Mouse (Mus musculus) lung, postnatal 0 days (tissue): ENCODE results near the gene Osbp. TPM values are rescaled to one million over a fixed set of nuclear protein-coding genes. Genes with fewer than 3 reads are reported as not detected.

ENCODE experiments used
- ATAC-seq: fragments of 200-750 bp; cut with Nextera tagmentation; 2 replicates; pipeline ENCODE4 v1.8.0; 2017; ENCODE audit warnings: moderate library complexity
- DNase-seq: peaks from one replicate; pipeline ENCODE4 v3.0.0-alpha.2; 2016; ENCODE audit warnings: low spot score
- H3K27ac ChIP-seq: fragments of 300-500 bp; sonication (generic); 2 replicates; pipeline ENCODE4 v1.5.1; 2014; ENCODE audit warnings: antibody characterized with exemption, mild to moderate bottlenecking, low read length, mixed read lengths
- H3K27me3 ChIP-seq: fragments of 300-500 bp; sonication (generic); replicated peaks from 2 replicates; pipeline ENCODE4 v1.6.1; 2014; ENCODE audit warnings: low read length, mixed read lengths; ENCODE audit not compliant: insufficient read depth
- H3K36me3 ChIP-seq: fragments of 300-500 bp; sonication (generic); 2 replicates; pipeline ENCODE4 v1.6.1; 2014; ENCODE audit warnings: low read length, mixed read lengths; ENCODE audit not compliant: insufficient read depth
- H3K4me1 ChIP-seq: fragments of 300-500 bp; sonication (generic); 2 replicates; pipeline ENCODE4 v1.6.1; 2014; ENCODE audit warnings: antibody characterized with exemption, low read depth, low read length, mixed read lengths; ENCODE audit not compliant: insufficient read depth
- H3K4me2 ChIP-seq: fragments of 300-500 bp; sonication (generic); replicated peaks from 2 replicates; pipeline ENCODE4 v1.6.1; 2014; ENCODE audit warnings: low read depth, mild to moderate bottlenecking, low read length, moderate library complexity, mixed read lengths
- H3K4me3 ChIP-seq: fragments of 300-500 bp; sonication (generic); 2 replicates; pipeline ENCODE4 v1.5.1; 2014; ENCODE audit warnings: low read depth, low read length
- H3K9ac ChIP-seq: fragments of 300-500 bp; sonication (generic); replicated peaks from 2 replicates; pipeline ENCODE4 v1.6.1; 2014; ENCODE audit warnings: low read depth, mild to moderate bottlenecking
- H3K9me3 ChIP-seq: fragments of 300-500 bp; sonication (generic); 2 replicates; pipeline ENCODE4 v1.6.1; 2016; ENCODE audit warnings: low read length, mixed read lengths
- CTCF ChIP-seq: IDR thresholded peaks from 2 replicates; pipeline ENCODE4 v1.5.1; 2016; ENCODE audit warnings: antibody characterized with exemption, mild to moderate bottlenecking
- EP300 ChIP-seq: IDR thresholded peaks from 2 replicates; pipeline ENCODE4 v1.6.1; 2016; ENCODE audit warnings: antibody characterized with exemption, mild to moderate bottlenecking, control low read depth
- WGBS: fragments of 180-500 bp; shearing (Covaris S2); extraction: QIAGEN DNeasy Blood & Tissue Kit; methylation state at CpG from one replicate; pipeline ENCODE4 v1.1.7; 2014; 5-methylcytosine and 5-hydroxymethylcytosine counted together
- microRNA-seq: library from miRNA; unstranded; fragments of <30 nt; microRNA quantifications from one replicate; pipeline ENCODE4, GENCODE M21; 2016
- polyA plus RNA-seq: library from polyadenylated mRNA; unstranded; fragments of >200 nt; fragmentation: Nextera tagmentation; extraction: Ambion mirVana; gene quantifications from 2 replicates; pipeline ENCODE4 v1.2.1, GENCODE M21; 2015

Osbp gene
- polyA plus RNA-seq, 1 experiment from 2014 or later: 4.6 TPM

DNA sequence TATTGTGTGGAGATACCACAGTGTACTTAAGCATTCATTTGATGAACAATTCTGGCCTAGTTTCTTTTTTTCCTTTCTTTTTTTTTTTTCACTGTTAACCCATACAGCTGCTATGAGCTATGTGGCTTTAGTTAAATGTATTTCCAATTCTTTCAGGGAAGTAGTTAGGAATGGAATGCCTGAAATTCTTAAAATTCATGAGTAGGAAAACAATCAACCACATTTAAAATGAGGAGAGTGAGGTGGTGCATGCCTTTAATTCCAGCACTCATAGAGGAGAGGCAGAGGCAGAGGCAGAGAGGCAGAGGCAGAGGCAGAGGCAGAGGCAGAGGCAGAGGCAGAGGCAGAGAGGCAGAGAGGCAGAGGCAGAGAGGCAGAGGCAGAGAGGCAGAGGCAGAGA lies 72.0 kb downstream of the Osbp start:
- H3K9ac ChIP-seq: no peak overlapping the region
- no peak for TF ChIP-seq CTCF
- no peak overlapping the region for H3K27ac ChIP-seq
- no peaks in the 10 kb centered on the region for H3K27me3 ChIP-seq
- H3K4me2 ChIP-seq: no peak overlapping the region
- H3K4me3 ChIP-seq: no peak overlapping the region
- no peaks in the 10 kb centered on the region for H3K9me3 ChIP-seq
- ATAC-seq: no peak
- DNase-seq: no peak
- no peaks in the 10 kb centered on the region for H3K36me3 ChIP-seq
- no peaks in the 10 kb centered on the region for H3K4me1 ChIP-seq

- H3K9me3 ChIP-seq: no peaks in the 10 kb centered on the region
- no peak for DNase-seq
- TF ChIP-seq CTCF (no peak), EP300 (no peak)
- WGBS: 55% methylated on average over 2 of the region's 2 CpGs
- ATAC-seq: no peak
- no peaks in the 10 kb centered on the region for H3K4me1 ChIP-seq
- H3K4me2 ChIP-seq: no peak within 1 kb of the TSS
- no peaks in the 10 kb centered on the region for H3K27me3 ChIP-seq
- no peak within 1 kb of the TSS for H3K27ac ChIP-seq
- H3K36me3 ChIP-seq: no peaks in the 10 kb centered on the region
- H3K4me3 ChIP-seq: no peak within 1 kb of the TSS
- H3K9ac ChIP-seq: no peak within 1 kb of the TSS
Measured at GRCm38 (mm10) chr19:12041217-12041616, 75.5 kb downstream of the Osbp start, which contains the start of gene Olfr1423. Gene Olfr1423 (minus strand): TSS chr19:12041317.

DNA sequence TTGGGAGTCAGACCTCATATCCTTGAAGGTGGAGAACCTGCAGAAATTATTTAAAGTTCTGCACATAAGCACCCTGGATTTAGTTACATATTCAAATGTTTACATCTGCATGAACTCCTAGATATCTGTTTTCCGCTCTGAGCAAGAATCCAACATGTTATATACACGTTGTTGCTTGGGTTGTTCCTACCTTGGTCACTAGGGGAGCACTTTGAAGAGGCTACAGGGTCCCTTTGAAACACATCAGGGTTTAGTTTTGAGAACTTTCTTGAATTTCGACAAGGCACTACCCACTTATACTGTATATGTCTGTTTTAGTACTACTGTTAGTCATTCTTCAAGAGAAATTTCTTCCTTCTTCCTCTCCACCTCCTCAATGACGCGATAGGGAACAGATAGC lies 77.4 kb downstream of the Osbp start:
- 90% methylated on average over 5 of the region's 5 CpGs for WGBS

More for the DNA sequence above, 77.4 kb downstream of the Osbp start:
- Histone ChIP-seq H3K27ac (no peak overlapping the region), H3K36me3 (no peaks in the 10 kb centered on the region), H3K4me2 (no peak overlapping the region), H3K4me1 (no peaks in the 10 kb centered on the region), H3K9me3 (no peaks in the 10 kb centered on the region), H3K9ac (no peak overlapping the region), H3K27me3 (no peaks in the 10 kb centered on the region), H3K4me3 (no peak overlapping the region)
- TF ChIP-seq CTCF: no peak
- TF ChIP-seq EP300: no peak
- DNase-seq (no peak), ATAC-seq (no peak)

Small RNAs within 50 kb of the gene (microRNA-seq; reads per million reads assigned to microRNA genes)
- 3.9 reads per million, percentile 11 among the genes with 10 or more reads in this experiment for gene Mir6994

Other genes with a start within 250 kb of the Osbp start
- gene Gif, start 218.4 kb upstream of the Osbp start, polyA plus RNA-seq: 10.9 and 15.7 TPM in 2 replicates
- 26.9 and 27.8 TPM in 2 replicates for gene Mrpl16, start 195.6 kb upstream of the Osbp start, polyA plus RNA-seq
- gene Stx3, start 146.5 kb upstream of the Osbp start, polyA plus RNA-seq: 39.7 and 42.6 TPM in 2 replicates
- gene Olfr1417, start 126.7 kb upstream of the Osbp start, polyA plus RNA-seq: 0.08 and 0.14 TPM in 2 replicates
- not detected in 2 replicates for gene Olfr1418, start 104.9 kb upstream of the Osbp start, polyA plus RNA-seq
- gene Olfr1419, start 90.8 kb upstream of the Osbp start, polyA plus RNA-seq: not detected in 2 replicates
- 0.12 and 0.15 TPM in 2 replicates for gene Olfr1420, start 79.4 kb upstream of the Osbp start, polyA plus RNA-seq
- 9.2 and 9.4 TPM in 2 replicates for gene Patl1, start 53.5 kb upstream of the Osbp start, polyA plus RNA-seq
- not detected in 2 replicates for gene Olfr1423, start 75.4 kb downstream of the Osbp start, polyA plus RNA-seq
- not detected in 2 replicates for gene Olfr1424, start 96.7 kb downstream of the Osbp start, polyA plus RNA-seq
- not detected in 2 replicates for gene Olfr1425, start 111.8 kb downstream of the Osbp start, polyA plus RNA-seq
- not detected in 2 replicates for gene Olfr1426, start 126.1 kb downstream of the Osbp start, polyA plus RNA-seq
- not detected in 2 replicates for gene Olfr1427, start 137.4 kb downstream of the Osbp start, polyA plus RNA-seq
- gene Olfr1428, start 150.0 kb downstream of the Osbp start, polyA plus RNA-seq: not detected in 2 replicates
- not detected in 2 replicates for gene Olfr76, start 157.3 kb downstream of the Osbp start, polyA plus RNA-seq
- not detected in 2 replicates for gene Olfr1555-ps1, start 204.2 kb downstream of the Osbp start, polyA plus RNA-seq
- gene Olfr1431, start 234.7 kb downstream of the Osbp start, polyA plus RNA-seq: not detected in 2 replicates